Mouse (Mus musculus): ENCODE measurements around the gene Nmd3.

Nmd3 gene

DNA sequence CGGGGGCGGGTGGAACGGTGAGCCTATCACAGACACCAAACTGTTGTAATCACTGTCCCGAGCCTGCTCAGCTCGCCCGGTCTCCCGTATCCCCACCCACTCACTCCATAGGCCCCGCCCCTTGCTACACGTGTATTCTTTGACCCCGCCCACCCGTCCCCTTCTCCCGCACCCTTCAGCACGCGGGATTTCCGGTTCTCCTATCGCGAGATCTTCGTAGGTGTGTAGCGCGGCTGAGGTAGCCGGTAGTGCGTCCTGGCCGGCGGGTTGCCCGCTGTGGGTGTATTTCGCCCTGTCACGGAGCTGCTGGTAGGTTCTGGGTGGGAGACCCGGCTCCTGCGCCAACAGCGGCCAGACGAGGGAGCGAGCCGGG, at the start of gene Nmd3:
TSS of gene Nmd3 (plus strand) at position 172 of the 373 bp plus-strand sequence.
- DNase-seq (ENCODE audit: low spot score), result peak; percentile 97

DNA sequence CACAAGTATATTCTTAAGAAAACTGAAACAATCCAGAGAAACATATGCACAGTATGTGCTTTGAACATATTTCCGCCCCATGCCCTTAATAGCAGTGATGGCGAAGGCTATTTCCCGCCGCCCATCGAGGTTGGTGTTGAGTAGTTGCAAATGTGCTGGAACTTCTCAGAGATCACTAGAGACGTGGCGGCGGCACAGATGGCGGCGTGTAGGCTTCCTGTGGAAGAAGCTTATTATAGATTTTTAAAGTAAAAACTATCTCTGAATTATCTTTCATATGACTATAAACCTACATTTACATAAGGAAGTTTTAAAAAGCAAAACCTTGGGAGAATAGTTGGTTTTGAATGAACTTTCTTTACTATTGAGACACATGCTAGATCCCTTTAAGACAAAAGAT, 48.4 kb upstream of the Nmd3 start:
- no peak for DNase-seq (ENCODE audit: low spot score)

DNA sequence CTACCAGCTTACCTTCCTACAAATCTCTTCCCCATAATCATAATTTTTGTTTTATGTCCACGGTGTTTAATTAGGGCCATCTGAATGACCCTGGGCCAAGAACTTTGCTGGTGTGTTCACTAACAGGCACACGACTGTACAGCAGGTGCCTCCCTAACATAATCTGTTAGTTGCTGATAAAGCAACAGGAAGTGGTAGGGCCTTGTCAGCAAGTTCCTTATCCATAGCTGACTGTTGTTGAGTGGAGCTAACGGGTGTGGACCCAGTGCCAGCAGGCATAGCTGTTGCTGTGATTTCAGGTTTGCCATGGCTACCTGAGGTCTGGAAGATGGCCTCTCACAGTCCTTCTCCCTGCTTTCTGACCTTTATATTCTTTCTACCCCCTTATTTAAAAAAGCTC, 47.6 kb upstream of the Nmd3 start:
- DNase-seq (ENCODE audit: low spot score), result no peak

DNA sequence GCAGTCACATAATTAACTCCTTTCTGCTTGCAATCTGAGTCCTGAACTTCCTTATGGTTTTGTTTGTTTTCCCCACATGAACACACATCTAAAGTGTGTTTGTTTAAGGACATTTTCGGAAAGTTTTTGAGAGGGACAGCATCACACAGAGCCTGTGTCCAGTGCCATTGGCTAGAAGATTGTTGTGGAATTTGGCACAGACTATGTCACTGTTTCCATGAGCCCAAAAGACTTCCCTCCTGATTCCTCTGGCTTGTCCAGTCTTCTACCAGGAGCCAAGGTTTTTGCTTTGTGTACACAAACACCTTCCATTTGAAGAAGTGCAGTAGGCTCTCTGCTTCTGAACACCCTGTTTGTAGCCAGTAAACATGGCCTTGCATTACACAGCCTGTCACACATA, 32.0 kb upstream of the Nmd3 start:
- no peak for DNase-seq (ENCODE audit: low spot score)

DNA sequence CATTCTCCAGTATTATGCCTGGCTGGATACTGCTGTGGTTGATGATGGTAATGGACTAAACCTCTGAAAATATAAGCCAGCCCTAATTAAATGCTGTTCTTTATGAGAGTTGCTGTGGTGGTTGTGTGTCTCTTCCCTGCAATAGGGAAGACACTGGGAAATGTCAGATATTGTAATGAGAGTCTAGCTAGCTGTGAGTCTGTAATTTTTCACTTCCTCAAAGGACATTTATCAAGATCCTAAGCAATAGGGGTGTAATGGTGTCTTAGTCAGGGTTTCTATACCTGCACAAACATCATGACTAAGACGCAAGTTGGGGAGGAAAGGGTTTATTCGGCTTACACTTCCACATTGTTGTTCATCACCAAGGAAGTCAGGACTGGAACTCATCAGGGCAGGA, 30.8 kb upstream of the Nmd3 start:
- no peak for DNase-seq (ENCODE audit: low spot score)

DNA sequence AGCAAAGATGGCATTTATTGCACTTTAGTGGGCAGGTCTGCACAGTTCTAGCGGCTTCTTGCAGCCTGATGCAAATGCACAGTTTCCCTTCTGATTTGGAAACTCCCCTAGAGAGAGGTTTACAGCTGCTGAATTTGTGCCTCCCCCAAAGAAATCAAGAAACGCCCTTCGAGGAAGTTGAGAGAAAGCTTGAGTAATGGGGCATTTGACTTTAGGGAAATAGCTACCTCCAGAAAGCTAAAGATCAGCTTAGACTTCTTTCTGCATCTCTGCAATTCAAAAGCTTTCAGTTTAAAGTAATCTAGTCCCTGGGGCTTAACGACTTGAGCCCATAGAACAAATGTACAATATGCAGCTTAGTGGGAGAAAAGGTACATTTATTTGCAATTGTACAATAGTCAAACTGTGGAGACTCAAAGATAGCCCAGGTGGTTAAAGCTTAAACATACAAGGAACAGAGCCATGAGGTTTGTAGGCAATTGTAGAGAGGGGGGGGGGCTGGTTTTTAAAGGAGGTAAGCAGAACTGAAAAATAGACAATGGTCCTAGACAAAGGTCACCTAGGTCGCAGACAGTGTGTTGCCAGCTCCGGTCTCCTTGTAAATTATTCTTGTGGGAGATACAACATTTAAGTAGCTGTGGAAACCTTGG, 21.8 kb upstream of the Nmd3 start:
- no peak for DNase-seq (ENCODE audit: low spot score)

DNA sequence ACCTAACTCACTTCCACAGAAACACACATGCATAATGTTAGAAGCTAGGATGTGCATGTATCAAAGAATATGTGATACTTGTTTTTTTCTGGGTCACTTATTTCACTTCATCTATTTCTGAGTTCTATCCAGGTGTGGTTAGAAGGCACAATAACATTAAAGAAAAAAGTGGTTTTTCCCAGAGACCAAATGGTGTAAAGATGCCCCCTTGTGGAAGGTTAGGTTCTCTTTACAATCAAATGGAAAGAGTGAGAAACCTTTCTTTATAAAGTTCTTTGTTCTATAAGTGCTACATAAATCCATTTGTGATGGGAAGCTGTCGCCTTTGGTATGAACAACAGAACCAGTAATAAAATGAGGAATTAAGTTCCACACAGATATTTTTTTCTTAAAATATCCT, 19.9 kb upstream of the Nmd3 start:
- DNase-seq (ENCODE audit: low spot score), result no peak

DNA sequence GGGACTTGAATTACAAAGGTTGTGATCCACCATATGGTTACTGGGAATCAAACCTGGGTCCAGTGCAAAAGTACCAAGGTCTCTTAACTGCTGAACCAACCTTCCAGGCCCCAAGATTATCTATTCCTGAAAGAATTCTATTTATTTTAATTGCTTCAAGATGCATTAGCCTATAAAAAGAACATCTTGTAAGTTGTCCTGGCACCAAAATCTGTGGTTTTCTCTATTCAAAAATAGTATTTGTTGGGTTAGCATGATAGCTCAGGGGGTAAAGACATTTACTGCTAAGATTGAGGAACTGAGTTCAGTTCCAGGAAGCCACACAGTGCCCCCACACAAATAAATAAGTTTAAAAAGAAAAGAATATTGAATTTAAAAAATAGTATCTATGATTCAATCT, 19.4 kb upstream of the Nmd3 start:
- DNase-seq (ENCODE audit: low spot score), result no peak

DNA sequence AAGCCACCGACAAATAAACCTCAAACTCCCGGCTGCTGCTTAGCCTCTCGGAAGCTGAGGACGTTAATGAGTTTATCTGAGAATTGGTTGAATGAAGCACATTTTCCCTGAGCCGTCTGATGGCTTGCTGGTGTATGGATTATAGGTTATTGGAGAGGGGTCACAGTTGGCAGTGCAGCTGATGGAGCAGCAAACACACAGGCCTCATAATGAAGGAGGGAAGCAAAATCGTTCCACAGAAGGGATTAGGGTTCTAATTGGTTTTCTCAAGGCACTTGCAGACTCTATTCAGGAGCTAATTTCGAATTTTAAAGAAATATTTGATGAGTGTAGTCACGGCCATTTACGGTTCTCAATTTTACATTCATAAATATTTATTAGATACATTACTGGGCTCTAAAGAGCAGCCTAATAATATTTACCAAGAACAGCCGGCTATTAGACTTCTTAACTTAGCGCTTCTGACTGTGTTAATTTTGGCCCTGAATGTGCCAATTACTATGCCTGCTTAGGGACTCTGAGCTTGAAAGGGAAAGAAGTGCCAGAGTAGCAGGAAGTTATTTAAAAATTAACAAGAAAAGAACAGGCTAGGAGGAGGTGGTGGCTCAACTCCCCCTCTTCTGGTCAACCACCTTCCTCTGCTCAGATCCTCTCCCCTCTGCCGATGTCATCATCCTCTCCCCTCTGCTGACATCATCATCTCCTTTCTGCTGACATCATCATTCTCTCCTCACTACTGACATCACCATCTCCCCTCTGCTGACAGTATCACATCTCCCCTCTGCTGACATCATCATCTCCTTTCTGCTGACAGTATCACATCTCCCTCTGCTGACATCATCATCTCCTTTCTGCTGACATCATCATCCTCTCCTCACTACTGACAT, 12.5 kb upstream of the Nmd3 start:
- DNase-seq (ENCODE audit: low spot score), result no peak

DNA sequence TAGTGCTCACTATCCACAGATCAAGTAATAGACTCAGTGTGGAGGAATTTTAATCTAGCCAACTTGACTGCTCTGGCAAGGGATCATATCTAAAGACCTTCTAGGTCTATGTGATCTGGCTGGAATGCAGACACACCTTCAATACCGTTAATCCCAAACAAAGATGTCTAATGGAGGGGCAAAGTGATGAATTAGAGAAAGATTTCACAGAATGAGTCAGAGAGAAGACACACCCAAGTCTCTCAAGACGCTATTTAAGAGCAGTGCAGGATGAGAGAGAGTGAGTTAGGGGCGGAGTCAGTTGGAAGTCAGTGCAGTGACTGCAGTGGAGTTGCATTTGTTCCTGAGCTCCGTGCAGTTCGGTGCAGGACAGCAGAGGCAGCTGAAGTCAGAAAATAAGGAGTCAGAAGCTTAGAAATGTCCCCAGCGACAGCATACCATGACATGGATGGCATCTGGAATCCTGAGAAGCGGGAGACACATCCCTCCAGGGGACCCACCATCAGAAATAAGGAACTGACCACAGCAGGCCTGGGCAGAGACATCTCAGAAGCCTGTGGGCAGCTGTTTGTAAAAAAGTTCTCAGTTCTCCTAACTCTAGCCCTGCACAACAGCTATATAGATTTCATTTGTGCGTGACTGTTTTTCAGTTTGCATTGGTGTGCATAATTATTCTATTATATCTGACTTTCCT, 9.7 kb upstream of the Nmd3 start:
- no peak for DNase-seq (ENCODE audit: low spot score)

DNA sequence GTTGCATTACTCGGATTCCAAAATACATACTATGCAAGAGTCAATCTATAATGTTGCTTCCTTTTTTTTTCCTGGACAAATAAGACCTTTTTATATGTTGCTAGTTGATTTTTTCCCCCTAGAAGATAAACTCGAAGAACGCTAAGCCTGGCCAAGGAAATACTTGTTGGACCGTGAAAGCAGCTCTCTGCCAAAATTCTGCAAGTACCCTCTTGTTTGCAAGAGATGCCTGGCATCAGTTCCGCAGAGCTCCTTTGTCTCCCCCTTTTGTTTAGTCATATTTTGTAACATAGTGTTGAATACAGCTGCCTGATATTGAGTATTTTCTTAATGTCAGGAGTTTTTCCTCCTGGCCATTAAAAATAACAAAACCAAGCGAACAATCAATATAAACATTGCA, 4.3 kb upstream of the Nmd3 start:
- no peak for DNase-seq (ENCODE audit: low spot score)

DNA sequence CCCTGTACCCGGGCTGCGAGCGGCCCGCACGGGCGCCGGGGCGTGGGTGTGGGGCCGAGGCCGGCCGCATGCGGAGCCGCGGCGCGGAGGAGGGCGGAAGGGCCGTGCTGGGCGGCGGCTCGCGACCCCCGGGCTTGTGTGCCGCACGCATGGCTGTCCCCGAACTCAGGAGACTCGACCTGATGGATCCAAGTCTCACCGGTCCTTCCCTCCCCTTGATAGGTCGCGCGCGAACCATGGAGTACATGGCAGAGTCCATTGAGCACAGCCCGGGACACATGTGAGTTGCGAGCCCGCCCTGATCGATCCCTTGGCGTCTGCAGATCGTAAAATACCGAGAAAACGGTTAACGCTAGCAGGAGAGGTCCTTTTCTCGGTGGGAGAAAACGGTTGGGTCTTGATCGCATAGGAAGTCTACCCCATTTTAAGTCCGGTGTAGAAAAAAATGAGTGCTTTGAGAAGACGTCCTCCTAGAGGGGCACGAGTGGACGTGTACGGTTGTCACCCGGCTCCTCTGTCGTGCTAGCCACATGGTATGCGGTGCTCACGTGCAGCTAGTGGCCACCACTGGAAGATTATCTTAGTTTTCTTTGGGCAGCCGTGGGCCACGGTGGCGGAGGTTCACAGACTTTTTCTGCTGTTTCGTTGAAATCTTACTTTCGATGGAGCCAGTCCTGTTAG, 542 bp downstream of the Nmd3 start:
- DNase-seq (ENCODE audit: low spot score), result peak; percentile 46

DNA sequence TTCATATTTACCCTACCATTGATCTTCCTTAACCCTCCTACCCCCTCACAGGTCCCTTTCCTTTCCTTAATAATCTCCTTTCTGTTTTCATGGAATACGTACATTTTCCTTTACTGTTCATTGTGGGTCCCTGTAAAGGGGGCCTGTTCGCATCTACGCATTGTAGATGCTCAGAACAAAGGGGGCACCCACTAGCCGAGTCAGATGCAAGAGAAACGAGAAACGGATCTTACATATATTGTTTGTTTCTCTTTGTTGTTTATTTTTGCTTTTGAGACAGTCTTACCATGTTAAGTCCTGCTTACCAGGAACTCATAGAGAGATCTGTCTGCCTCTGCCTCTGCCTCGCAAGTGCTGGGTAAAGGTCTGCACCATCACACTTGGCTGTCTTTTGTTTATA, 1.4 kb downstream of the Nmd3 start:
- DNase-seq (ENCODE audit: low spot score), result no peak

DNA sequence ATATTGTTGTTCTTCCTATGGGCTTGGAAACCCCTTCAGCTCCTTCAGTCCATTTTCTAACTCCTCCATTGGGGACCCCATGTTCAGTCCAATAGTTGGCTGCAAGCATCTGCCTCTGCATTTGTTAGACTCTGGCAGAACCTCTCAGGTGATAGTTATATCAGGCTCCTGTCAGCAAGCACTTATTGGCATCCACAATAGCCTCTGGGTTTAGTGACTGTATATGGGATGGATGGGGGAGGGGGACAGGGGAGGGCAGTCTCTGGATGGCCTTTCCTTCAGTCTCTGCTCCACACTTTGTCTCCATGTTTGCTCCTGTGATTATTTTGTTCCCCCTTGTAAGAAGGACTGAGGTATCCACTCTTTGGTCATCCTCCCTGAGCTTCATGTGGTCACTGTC, 9.1 kb downstream of the Nmd3 start:
- no peak for DNase-seq (ENCODE audit: low spot score)

DNA sequence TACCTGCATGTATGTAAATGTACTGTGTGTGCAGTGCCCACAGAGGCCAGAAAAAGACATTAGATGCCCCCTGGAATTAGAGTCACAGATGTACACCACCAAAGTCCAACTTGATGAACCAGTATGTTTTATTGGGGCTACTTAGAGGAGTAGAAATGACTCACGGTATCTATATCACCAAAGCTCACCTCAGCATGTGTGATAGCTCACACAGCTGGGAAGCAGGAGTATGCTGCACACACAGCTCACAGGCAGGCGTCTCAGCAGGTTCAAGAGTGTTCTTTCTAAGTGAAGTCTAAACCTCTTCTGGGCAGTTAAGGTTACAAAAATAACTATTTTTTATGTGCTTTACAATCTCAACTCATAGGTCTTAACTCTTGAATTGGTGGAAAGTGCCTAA, 12.2 kb downstream of the Nmd3 start:
- DNase-seq (ENCODE audit: low spot score), result no peak

DNA sequence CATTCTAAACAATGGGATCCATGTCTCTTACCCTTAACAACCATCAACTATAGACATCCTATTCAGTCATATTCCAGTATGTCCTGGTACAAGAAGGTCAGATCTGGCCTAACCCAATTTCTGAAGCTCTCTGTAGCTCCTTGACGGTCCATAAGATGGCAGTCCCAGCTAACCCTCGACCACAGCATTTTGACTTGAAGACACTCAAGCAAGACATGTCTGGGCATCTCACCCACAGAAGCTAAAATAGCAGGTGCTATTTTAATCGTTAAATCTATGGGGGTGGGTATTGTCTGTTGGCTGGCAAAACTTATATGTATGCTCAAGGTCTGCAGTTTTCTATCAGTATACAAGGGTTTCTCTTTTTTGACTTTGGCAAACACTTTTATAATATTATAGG, 33.4 kb downstream of the Nmd3 start:
- no peak for DNase-seq (ENCODE audit: low spot score)

DNA sequence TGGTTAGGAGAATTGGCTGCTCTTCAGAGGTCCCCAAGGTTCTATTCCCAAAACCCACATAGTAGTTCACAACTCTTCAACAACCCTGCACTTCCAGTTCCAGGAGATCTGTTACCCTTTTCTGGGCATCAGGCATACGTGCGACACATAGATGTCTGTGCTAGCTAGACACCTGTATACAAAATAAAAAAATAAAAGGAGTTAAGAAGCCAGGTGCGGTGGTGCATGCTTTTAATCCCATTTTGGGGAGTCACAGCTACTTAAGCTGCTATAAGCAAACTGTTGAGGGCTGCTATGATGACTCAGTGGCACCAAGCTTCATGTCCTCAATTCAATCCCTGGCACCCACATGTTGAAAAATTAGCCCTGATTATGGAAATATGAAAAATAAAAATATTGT, 34.2 kb downstream of the Nmd3 start:
- no peak for DNase-seq (ENCODE audit: low spot score)

DNA sequence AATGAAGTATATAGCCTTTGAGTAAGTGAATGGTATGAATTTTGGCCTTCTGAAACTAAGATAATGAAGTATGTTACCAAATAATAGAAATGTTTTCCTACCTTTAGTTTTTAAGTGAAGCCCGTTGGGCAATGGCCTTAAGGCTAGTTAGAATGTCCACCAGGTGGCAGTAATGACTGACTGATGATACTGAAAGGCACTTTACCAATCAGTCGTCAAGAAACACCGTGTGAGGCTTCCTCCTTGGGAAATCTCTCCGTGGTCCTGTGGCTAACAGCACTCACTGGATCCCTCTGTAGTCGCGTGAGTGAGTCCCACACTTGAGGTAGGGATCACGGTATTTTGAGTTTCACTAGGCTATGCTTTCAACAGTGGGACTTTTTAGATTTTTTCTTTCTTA, 34.7 kb downstream of the Nmd3 start:
- peak; percentile 49 for DNase-seq (ENCODE audit: low spot score)

DNA sequence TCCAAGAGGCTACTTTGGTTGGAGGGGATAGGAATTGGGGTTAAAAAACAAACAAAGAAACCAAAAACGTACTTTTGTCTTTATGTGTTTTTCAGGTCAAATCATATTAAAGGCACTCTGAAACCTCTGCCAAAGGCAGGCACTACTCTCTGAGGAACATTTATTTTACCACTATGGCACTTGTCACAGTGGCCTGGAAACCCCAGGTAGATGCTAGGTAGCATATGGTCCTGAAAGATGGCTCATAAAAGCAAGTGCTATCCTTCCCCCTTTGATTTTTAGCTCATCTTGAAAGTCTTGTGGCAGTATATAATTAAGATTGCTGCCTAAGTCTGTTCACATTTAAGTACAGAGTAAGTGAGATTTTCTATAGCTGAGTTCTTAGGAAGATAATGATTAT, 35.7 kb downstream of the Nmd3 start:
- no peak for DNase-seq (ENCODE audit: low spot score)

DNA sequence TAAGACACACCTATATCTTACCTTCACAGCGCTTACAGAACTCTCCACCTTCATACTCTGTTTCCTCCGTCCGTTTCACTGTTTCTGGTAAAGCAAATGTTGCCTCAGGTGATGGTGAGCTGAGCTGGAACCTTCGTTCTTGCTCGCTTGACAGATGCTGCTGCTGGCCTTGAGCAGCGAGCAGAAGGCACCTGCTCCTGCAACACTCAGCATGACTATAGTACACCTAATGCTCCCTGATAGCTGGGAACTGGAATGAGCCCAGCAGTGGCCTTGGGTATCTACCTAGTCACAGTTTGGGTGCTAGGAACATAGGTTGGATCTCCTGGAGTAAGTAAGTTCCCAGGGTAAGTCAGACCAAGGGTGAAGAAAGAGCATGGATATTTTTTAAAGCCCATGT, 38.3 kb downstream of the Nmd3 start:
- no peak for DNase-seq (ENCODE audit: low spot score)

DNA sequence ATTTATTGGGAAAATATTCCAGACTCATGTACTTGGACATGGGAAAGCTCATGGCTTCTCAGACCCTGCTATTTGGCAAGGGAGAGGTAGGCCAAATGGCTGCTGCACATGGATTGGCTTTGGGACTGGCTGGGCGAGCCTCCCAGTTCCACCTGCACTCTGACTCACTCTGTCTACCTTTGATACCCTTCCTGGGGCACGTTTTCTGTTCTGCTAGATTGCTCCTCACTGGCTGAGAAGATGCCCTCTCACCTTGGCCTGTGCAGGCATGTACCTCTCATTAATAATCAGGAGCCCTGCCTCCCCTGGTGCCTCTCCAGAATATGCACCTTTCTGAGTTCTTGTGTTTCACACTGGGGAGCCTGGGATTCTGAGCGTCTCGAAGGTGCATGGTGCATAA, 39.4 kb downstream of the Nmd3 start:
- no peak for DNase-seq (ENCODE audit: low spot score)

DNA sequence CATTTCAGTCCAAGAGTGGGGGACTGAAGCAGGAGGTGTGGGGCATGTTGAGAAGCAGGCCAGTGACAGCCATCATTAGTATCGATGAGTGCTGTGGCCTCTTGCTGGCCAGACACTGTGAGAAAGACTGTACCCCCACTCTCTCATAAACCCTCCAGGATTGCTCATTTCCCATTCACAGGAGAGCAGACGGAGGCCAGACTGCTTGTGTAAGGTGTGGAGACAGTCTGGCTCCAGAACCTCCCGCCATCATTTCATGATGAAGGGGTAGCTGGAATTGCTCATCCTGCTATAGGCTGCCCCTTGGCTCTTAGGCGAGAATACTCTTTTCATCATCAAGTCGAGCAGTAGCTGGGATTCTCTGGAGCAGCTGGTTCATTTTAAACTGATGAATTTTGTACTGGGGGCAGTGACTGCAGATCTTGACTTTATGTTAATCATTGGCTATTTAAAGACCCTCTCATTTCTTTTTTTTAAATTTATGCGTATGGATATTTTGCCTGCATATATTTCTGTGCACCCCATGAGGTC, 41.1 kb downstream of the Nmd3 start:
- DNase-seq (ENCODE audit: low spot score), result no peak
